ENCODE assay signal across 8 mouse cellular contexts in genomic region chr9:64903386-64903785, GRCm38 (mm10). TPM values are rescaled to one million over a fixed set of nuclear protein-coding genes. Genes with fewer than 3 reads are reported as not detected.
DNase-seq lines count a peak whose midpoint lies in the region; ATAC-seq lines count a peak whose summit lies in the region.

No protein-coding gene starts in this region.

- 71% methylated on average over 3 of the region's 3 CpGs for WGBS in liver, embryonic 11.5 days
- 65% methylated on average over 3 of the region's 3 CpGs for WGBS in embryonic facial prominence, embryonic 14.5 days
- 64% methylated on average over 3 of the region's 3 CpGs for WGBS in limb, embryonic 11.5 days

- no peak overlapping the region for H3K27ac ChIP-seq in liver, embryonic 11.5 days (ENCODE audit: low read depth, low read length)
- no peak overlapping the region for H3K27ac ChIP-seq in embryonic facial prominence, embryonic 14.5 days (replicated peaks; ENCODE audit: low read depth, low read length)
- no peak overlapping the region for H3K27ac ChIP-seq in limb, embryonic 11.5 days (replicated peaks; ENCODE audit: low read depth, low read length)

- peak; percentile 76 for DNase-seq in liver
- no peak for DNase-seq in liver, embryonic 11.5 days (ENCODE audit: low spot score)
- DNase-seq in adrenal gland, postnatal 4 days (ENCODE audit: low spot score in 2 of 2), result peak; percentile 15 to 50
- DNase-seq in embryonic facial prominence, embryonic 14.5 days (ENCODE audit: low spot score), result peak; percentile 89
- DNase-seq in heart, postnatal 4 days, result peak; percentile 83
- peak; percentile 83 for DNase-seq in limb, embryonic 11.5 days (ENCODE audit: low spot score)
- DNase-seq in retina, postnatal 1 day, result peak; percentile 84
- DNase-seq in thymus, postnatal 36 days, result peak; percentile 68 to 72

- no peak overlapping the region for H3K9ac ChIP-seq in liver, embryonic 11.5 days (ENCODE audit: low read depth, low read length)
- no peak overlapping the region for H3K9ac ChIP-seq in embryonic facial prominence, embryonic 14.5 days (ENCODE audit: low read depth, low read length)
- no peak overlapping the region for H3K9ac ChIP-seq in limb, embryonic 11.5 days (ENCODE audit: low read length)

- H3K4me2 ChIP-seq in liver, embryonic 11.5 days, result no peak overlapping the region
- no peak overlapping the region for H3K4me2 ChIP-seq in embryonic facial prominence, embryonic 14.5 days (ENCODE audit: low read depth, low read length)
- no peak overlapping the region for H3K4me2 ChIP-seq in limb, embryonic 11.5 days (ENCODE audit: low read depth, severe bottlenecking)

- no peaks in the 10 kb centered on the region for H3K4me1 ChIP-seq in liver, embryonic 11.5 days (replicated peaks; ENCODE audit: control insufficient read depth, insufficient read depth, low read length)
- H3K4me1 ChIP-seq in embryonic facial prominence, embryonic 14.5 days (ENCODE audit: control insufficient read depth, insufficient read depth, low read length), result no peaks in the 10 kb centered on the region
- H3K4me1 ChIP-seq in limb, embryonic 11.5 days (ENCODE audit: control insufficient read depth, insufficient read depth, low read length), result no peaks in the 10 kb centered on the region

- H3K36me3 ChIP-seq in liver, embryonic 11.5 days (ENCODE audit: control insufficient read depth, insufficient read depth, low read length), result peaks cover 9% of the 10 kb centered on the region; the same call in 1 of the 2 replicates
- peaks cover 37% of the 10 kb centered on the region for H3K36me3 ChIP-seq in embryonic facial prominence, embryonic 14.5 days (ENCODE audit: control insufficient read depth, insufficient read depth, low read length)
- no peaks in the 10 kb centered on the region for H3K36me3 ChIP-seq in limb, embryonic 11.5 days (ENCODE audit: control insufficient read depth, insufficient read depth, low read length)

- H3K27me3 ChIP-seq in liver, embryonic 11.5 days (replicated peaks; ENCODE audit: control insufficient read depth, insufficient read depth, low read length), result no peaks in the 10 kb centered on the region
- no peaks in the 10 kb centered on the region for H3K27me3 ChIP-seq in embryonic facial prominence, embryonic 14.5 days (replicated peaks; ENCODE audit: control insufficient read depth, insufficient read depth, low read length)
- H3K27me3 ChIP-seq in limb, embryonic 11.5 days (ENCODE audit: control insufficient read depth, insufficient read depth, low read length), result no peaks in the 10 kb centered on the region

- no peaks in the 10 kb centered on the region for H3K9me3 ChIP-seq in liver, embryonic 11.5 days (ENCODE audit: control insufficient read depth, low read length)
- H3K9me3 ChIP-seq in embryonic facial prominence, embryonic 14.5 days (ENCODE audit: control insufficient read depth, low read length), result no peaks in the 10 kb centered on the region
- no peaks in the 10 kb centered on the region for H3K9me3 ChIP-seq in limb, embryonic 11.5 days (ENCODE audit: control insufficient read depth, low read length)

- H3K4me3 ChIP-seq in liver, embryonic 11.5 days (ENCODE audit: low read depth, low read length), result no peak overlapping the region
- H3K4me3 ChIP-seq in embryonic facial prominence, embryonic 14.5 days (ENCODE audit: low read depth, low read length), result no peak overlapping the region
- H3K4me3 ChIP-seq in limb, embryonic 11.5 days (ENCODE audit: low read depth, low read length), result no peak overlapping the region

- no peak for ATAC-seq in liver, embryonic 11.5 days (replicated peaks; ENCODE audit: low FRiP score)
- ATAC-seq in embryonic facial prominence, embryonic 14.5 days (ENCODE audit: low read depth), result peak; percentile 47; the same call in 1 of the 2 replicates
- ATAC-seq in limb, embryonic 11.5 days (ENCODE audit: insufficient number of reproducible peaks, low FRiP score, low TSS enrichment, low read depth), result no peak

RNA-seq across cellular contexts. Expression of gene Slc24a1, which starts 48.0 kb away (rescaled TPM):
- 0.04 and 0.12 TPM in 2 replicates for polyA plus RNA-seq in liver, embryonic 11.5 days (2014; fragmentation: Nextera tagmentation; extraction: Ambion mirVana)
- under 1 TPM in 1 of 2 experiments, not detected in 1; 0.08 TPM for total RNA-seq in adrenal gland, postnatal 4 days (2021)
- 0.09 TPM in 1 of 2 replicates, not detected in the other for polyA plus RNA-seq in embryonic facial prominence, embryonic 14.5 days (2014; fragmentation: Nextera tagmentation; extraction: Ambion mirVana)
- under 1 TPM; 0.21 to 0.29 TPM for total RNA-seq in heart, postnatal 4 days (2021)
- 0.07 TPM in 2 replicates for polyA plus RNA-seq in limb, embryonic 11.5 days (2014; fragmentation: Nextera tagmentation; extraction: Ambion mirVana)

RNA-seq across cellular contexts. Expression of gene Ints14, which starts 57.3 kb away (rescaled TPM):
- 58.4 and 69.8 TPM in 2 replicates for polyA plus RNA-seq in liver, embryonic 11.5 days (2014; fragmentation: Nextera tagmentation; extraction: Ambion mirVana)
- total RNA-seq in adrenal gland, postnatal 4 days (2021), result 10 to 100 TPM; 36.8 to 37.0 TPM
- polyA plus RNA-seq in embryonic facial prominence, embryonic 14.5 days (2014; fragmentation: Nextera tagmentation; extraction: Ambion mirVana), result 44.3 and 53.2 TPM in 2 replicates
- total RNA-seq in heart, postnatal 4 days (2021), result 10 to 100 TPM; 28.0 to 28.2 TPM
- polyA plus RNA-seq in limb, embryonic 11.5 days (2014; fragmentation: Nextera tagmentation; extraction: Ambion mirVana), result 77.0 and 80.7 TPM in 2 replicates
